ENCODE assay signal across 1 mouse cellular context in the genomic region with DNA sequence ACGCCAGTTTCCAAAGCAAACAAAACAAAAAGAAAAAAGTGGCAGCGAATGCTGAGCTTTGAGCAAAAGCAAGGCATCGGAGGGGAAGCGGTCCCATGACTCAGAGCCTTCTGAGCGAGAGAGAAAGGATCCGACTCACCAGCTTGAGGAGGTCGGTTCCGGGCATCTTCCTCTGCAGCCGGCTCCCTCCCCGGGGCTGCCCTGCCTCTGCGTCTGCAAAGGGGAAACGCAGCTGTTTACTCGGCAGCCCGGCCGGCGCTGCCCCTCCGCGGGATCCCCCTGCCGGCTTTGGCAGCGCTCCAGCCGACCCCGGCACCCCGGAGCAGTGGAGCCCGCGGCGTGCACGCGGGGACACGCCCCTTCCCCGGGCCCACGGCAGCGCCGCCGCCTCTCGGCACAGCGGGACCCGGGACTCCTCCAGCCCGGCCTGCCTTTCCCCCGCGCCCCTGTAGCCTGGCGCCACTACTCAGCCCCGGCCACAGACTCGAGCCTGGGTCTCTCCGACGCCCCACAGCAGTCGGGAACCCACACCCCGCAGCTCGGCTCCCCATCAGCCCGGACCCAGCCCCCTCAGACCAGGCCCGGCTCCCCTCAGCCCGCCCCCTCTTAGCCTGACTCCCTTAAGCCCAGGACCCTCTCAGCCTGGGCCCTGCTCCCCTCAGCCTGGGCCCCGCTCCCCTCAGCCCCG.
TF ChIP-seq lines count a peak whose summit lies in the region.

No protein-coding gene starts in this region.

TF ChIP-seq in C2C12, 6 proteins besides CTCF, POLR2A, EP300 and RAD21:
- TF ChIP-seq USF1 (IDR thresholded peaks at IDR 0.05; ENCODE audit: low read depth) (no peak), MYOG (IDR thresholded peaks at IDR 0.05; ENCODE audit: control insufficient read depth, extremely low read depth, insufficient read length) (no peak), MYOD1 (IDR thresholded peaks at IDR 0.05; ENCODE audit: control insufficient read depth, insufficient read length, low read depth) (no peak), FOSL1 (IDR thresholded peaks at IDR 0.05; ENCODE audit: insufficient read depth, low read length, poor library complexity, severe bottlenecking) (no peak), CEBPB (IDR thresholded peaks at IDR 0.05; ENCODE audit: low read depth) (no peak), MAX (IDR thresholded peaks at IDR 0.05) (no peak)
